Mouse (Mus musculus): ENCODE measurements around the gene Rai14.
"Not testable (repeated sequence)": the region's sequence is repeated elsewhere in the genome, so short reads cannot be mapped to it uniquely, and the experiment has no call there.

The Rai14 gene

DNA sequence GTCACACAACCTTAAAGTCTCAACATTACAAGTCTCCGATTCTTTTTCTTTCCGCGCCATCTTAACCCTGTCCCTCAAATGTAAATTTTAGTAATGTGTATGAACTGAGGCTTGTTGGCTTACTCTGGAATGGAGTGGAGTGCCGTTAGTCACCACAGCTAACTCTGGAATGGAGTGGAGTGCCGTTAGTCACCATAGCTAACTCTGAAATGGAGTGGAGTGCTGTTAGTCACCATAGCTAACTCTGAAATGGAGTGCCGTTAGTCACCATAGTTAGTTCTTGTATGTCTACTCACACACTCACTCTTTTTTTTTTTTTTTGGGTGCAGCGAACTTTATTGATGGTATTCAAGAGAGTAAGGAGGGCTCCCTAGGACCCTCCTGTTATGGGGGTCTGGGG is 154.4 kb downstream of the Rai14 start:
- in situ Hi-C loops (cut with MboI, MseI), result no loop called here

DNA sequence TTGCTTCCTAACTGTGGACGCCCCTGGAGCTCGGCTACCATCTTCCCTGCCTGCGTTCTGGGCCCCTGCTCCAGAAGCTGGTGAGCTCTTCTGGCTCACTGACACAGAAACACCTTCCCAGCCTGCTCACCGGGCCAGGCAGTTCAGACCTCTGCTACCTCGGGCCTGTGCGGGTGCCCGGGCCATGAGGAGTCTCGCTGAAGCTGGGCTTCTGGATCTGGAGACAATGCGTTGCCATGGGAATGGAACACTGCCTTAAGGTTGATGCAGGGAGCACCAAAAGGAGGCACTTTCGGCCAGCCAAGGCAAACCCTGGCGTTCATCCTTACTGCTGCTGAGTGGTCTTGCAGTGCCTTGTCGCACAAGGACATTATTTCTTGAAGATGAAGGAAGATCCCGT is 156.0 kb downstream of the Rai14 start, which contains the start of gene Ttc23l:
Gene Ttc23l (minus strand): TSS at position 204 of the 400 bp plus-strand sequence.
- in situ Hi-C loops (cut with MboI, MseI), result no loop called here

DNA sequence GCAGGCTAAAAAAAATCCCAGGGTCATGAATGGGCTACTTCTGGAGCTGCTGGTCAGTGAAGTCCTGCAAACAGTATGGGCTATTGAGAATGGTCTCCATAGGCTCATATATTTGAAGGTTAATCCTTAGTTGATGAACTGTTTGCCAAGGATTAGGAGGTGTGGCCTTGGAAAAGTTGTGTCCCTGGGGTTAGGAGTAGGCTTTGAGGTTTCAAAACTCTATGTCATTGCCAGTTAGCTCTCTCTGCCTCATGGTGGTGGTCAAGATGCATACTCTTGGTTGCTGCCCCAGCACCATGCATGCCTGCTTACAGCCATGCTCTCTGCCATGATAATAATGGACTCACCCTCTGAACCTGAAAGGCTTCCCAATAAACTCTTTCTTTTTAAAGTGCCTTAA is 160.1 kb downstream of the Rai14 start:
- in situ Hi-C loops (cut with MboI, MseI), result no loop called here

DNA sequence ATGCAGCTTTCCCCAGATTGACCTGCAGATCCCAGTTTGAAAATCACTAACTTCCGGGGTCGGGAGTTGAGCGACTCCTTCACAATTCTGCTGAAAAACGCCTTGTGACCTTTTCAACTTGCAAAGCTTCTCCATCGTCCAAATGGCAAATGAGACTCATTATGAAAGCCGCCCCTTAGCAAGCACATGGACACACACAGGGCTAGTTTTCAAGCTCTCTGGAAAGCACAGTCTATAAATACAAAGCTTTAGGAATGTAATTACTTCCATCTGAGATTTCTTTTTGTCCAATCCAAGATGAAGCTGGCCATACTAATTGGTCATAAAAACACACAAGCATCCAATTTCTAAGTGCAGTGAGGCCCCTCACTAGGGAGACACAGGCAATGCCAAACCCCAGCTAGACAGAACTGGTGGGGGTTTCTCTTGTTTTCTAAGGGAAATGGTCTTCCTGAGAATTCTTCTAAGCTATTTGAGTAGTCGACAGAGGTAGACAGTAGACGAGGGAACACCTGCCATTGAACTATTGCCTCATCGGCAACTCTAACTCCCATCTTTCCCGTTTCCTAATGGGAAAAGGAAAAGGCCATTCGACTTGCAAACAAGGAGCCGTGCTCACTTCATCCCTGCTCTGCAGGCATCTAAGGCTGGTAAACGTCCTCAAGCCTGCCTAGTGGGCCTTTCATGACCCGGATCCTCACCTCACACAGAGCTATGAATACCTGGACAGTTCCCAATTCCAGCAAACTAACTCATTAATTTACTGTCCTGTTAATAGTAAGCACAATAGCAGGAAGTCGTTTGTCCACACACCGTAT is 173.9 kb downstream of the Rai14 start:
- in situ Hi-C loops (cut with MboI, MseI), result no loop called here

DNA sequence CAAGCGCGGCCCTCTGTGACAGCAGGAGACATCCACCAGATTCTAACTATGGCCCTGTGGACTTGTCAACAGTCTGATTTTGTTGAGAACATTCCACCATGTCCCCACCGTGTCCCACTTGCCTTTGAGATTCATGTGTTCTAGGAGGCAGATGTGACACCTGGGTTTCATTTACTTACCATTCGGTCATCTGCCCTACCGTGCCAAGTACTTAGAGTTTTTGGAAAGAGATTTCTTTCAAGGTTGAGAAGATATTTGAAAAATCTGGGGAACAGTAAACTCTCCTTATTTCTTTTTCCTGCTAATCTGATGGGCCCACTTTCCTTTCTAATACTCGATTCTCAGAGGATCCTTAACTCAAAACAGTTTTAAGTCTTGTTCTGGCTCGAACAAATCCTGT is 178.5 kb downstream of the Rai14 start:
- in situ Hi-C loops (cut with MboI, MseI), result no loop called here

DNA sequence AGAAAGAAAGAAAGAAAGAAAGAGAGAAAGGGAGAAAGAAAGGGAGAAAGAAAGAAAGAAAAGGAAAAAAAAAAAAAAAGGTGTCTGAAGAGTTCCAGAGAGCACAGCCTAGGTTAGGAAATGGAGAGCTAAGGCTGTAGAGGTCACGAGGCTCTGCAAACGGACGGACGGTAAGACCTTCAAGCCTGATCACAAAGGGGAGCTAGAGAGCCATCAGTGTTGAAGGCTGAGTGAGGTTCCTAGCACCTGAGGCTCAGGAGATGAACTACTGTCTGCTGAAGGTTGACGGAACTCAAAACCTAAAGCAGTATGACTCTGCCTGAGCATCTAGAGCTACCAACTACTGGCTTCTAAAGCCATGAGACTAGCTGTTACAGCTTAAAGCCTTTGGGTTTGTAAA is 179.8 kb downstream of the Rai14 start:
- in situ Hi-C loops (cut with MboI, MseI), result no loop called here

DNA sequence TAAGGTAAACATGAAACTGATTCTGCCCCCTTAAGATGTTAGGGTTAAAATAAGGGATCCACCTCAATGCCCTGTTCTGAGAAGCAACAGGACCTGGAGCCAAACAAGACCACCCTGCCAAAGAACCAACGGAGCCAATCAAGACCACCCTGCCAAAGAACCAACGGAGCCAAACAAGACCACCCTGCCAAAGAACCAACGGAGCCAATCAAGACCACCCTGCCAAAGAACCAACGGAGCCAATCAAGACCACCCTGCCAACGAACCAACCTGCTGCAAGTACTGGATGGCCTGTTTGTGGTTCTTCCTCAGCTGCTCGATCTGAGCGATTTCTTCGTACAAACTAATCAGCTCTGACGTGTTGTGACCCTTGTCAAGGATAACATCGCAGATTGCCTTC is 181.1 kb downstream of the Rai14 start:
- in situ Hi-C loops (cut with MboI, MseI), result not testable (repeated sequence)

DNA sequence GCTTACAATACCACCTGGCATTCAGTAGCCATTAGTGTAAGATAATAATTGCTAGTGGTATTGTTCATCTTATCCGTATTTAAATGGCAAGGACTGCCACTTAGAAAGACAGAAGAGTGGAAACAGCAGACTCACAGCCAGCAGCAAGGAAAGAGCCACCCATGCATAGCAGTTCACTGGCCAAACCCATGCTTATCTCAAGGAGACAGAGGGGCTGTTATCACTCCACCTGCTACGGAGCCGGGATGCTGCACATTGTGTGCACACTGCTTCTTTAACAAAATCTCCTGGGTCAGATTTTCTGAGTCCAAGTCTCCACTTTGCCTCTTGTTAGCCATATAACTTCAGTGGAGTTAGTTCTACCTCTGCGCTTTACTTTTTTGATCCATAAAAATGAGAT is 183.1 kb downstream of the Rai14 start:
- in situ Hi-C loops (cut with MboI, MseI), result no loop called here

DNA sequence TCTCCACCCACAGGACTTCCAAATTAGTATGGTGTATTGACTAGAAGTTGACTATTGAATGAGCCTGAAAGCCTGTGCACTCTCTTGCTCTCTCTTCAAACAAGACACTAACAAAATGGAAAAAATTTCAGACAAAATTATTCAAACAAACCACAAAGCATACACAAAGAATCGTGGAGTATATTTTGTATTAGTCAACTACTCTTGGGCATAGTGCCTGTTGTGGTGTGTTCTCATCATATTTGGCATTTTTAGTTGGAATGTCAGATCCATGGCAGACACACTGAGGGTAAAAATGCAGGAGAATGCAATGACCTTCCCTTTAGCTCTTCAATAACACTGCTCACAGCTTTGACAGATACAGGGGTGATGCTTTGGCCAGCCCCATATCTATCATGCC is 188.5 kb downstream of the Rai14 start:
- in situ Hi-C loops (cut with MboI, MseI), result no loop called here
